Mouse (Mus musculus) midbrain, embryonic 12.5 days (tissue): Measurements from ENCODE around the gene Meis2. TPM values are rescaled to one million over a fixed set of nuclear protein-coding genes. Genes with fewer than 3 reads are reported as not detected.

Source experiments
- ATAC-seq: fragments of 200-750 bp; cut with Nextera tagmentation; 2 replicates; pipeline ENCODE4 v1.8.0; 2017; ENCODE audit warnings: low read depth, moderate TSS enrichment, moderate library complexity; ENCODE audit not compliant: low FRiP score
- H3K27ac ChIP-seq: fragments of 300-500 bp; sonication (generic); replicated peaks from 2 replicates; pipeline ENCODE4 v1.5.1; 2016; ENCODE audit warnings: mild to moderate bottlenecking
- H3K27me3 ChIP-seq: fragments of 300-500 bp; sonication (generic); 2 replicates; pipeline ENCODE4 v1.6.1; 2016; ENCODE audit warnings: mild to moderate bottlenecking
- H3K36me3 ChIP-seq: fragments of 300-500 bp; sonication (generic); 2 replicates; pipeline ENCODE4 v1.6.1; 2016
- H3K4me1 ChIP-seq: fragments of 300-500 bp; sonication (generic); 2 replicates; pipeline ENCODE4 v1.6.1; 2016
- H3K4me2 ChIP-seq: fragments of 300-500 bp; sonication (generic); replicated peaks from 2 replicates; pipeline ENCODE4 v1.6.1; 2016; ENCODE audit warnings: mild to moderate bottlenecking, moderate library complexity
- H3K4me3 ChIP-seq: fragments of 300-500 bp; sonication (generic); 2 replicates; pipeline ENCODE4 v1.5.1; 2016; ENCODE audit warnings: mild to moderate bottlenecking
- H3K9ac ChIP-seq: fragments of 300-500 bp; sonication (generic); replicated peaks from 2 replicates; pipeline ENCODE4 v1.6.1; 2016; ENCODE audit warnings: mild to moderate bottlenecking, moderate library complexity
- H3K9me3 ChIP-seq: fragments of 300-500 bp; sonication (generic); 2 replicates; pipeline ENCODE4 v1.6.1; 2016; ENCODE audit warnings: mild to moderate bottlenecking
- WGBS: fragments of 180-500 bp; shearing (Covaris S2); methylation state at CpG from one replicate; pipeline ENCODE4 v1.1.7; 2016; 5-methylcytosine and 5-hydroxymethylcytosine counted together
- polyA plus RNA-seq: library from polyadenylated mRNA; unstranded; fragments of >200 nt; fragmentation: Nextera tagmentation; extraction: Ambion mirVana; gene quantifications from 2 replicates; pipeline ENCODE4 v1.2.1, GENCODE M21; 2016

Gene Meis2
- polyA plus RNA-seq, 1 experiment from 2014 or later, result 92.1 TPM

DNA sequence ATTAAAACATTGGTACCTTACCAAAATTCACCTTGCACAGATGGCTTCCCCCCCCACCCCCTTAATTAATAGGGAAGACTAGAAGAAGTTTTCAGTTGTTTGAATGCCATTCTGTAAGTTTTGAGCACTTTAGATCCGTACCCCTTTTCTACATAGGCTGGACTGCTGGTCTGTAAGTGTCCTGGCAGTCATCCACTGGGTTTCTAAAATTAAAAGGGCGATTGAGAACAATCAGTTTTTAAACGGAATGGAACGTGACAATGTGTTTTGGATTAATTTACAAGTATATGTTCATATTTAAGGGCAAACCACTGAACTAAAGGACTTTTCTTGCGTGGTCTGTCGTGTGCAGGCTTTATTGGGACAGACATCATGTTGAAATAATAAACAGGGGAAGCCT lies 141.2 kb downstream of the Meis2 start:
- no peak for ATAC-seq

DNA sequence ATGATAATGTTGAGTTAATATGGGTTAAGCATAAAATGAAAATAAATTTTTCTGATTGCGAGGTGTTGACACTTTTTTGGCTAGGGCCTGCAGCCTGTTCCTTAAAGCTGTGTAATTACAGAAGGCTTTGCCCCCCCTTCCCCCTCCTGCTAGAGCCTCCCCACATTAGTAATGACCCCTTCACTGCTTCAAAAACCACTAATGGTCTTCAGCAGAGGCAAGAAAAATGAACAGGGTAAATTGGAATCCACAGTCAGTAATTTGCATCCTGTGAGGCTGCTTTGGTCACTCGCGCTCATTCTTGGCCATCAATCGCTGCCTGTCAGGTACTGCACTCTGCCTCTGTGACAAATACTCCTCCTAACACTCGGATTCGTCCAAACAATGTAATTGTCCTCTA lies 142.4 kb downstream of the Meis2 start:
- WGBS, result 61% methylated on average over 6 of the region's 6 CpGs
- H3K4me1 ChIP-seq, result peaks cover 6% of the 10 kb centered on the region; the same call in 1 of the 2 replicates
- H3K27me3 ChIP-seq, result no peaks in the 10 kb centered on the region
- H3K36me3 ChIP-seq, result peaks cover 9% of the 10 kb centered on the region; the same call in 1 of the 2 replicates
- H3K9me3 ChIP-seq, result no peaks in the 10 kb centered on the region
- no peak overlapping the region for H3K4me3 ChIP-seq
- no peak overlapping the region for H3K4me2 ChIP-seq
- H3K27ac ChIP-seq, result no peak overlapping the region
- H3K9ac ChIP-seq, result no peak overlapping the region
- ATAC-seq, result no peak

More for the DNA sequence above, 141.2 kb downstream of the Meis2 start:
- H3K4me3 ChIP-seq, result no peak overlapping the region
- 88% methylated on average over 6 of the region's 6 CpGs for WGBS
- no peaks in the 10 kb centered on the region for H3K9me3 ChIP-seq
- peaks cover 6% of the 10 kb centered on the region; the same call in 1 of the 2 replicates for H3K4me1 ChIP-seq
- no peak overlapping the region for H3K9ac ChIP-seq
- H3K4me2 ChIP-seq, result no peak overlapping the region
- H3K27me3 ChIP-seq, result no peaks in the 10 kb centered on the region
- no peak overlapping the region for H3K27ac ChIP-seq
- H3K36me3 ChIP-seq, result 0 out of 2 replicates have a peak, but pooled peaks cover under 1% of the 10 kb centered on the region

DNA sequence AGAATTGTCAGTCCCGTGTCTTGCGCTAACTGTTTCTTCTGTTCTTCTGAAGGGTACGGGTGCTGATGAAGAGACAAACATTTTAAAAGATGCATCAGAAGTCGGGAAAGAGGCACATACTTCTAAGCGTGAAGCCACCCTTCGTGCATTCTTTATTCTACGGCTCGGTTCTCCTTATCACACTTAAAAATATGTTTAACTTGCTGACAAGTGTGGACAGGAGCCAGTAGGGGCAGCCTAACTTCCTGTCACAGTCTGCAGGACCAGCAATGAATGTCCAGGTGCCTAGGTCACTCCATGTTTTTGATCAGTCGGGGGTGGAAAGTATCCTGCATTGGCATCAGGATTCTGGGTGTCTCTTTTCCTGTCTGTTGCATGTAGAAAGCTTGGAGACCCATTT lies 144.0 kb downstream of the Meis2 start:
- H3K4me2 ChIP-seq, result no peak overlapping the region
- H3K9me3 ChIP-seq, result no peaks in the 10 kb centered on the region
- peaks cover 15% of the 10 kb centered on the region for H3K36me3 ChIP-seq
- H3K27me3 ChIP-seq, result no peaks in the 10 kb centered on the region
- H3K4me3 ChIP-seq, result no peak overlapping the region
- no peak for ATAC-seq
- no peak overlapping the region for H3K27ac ChIP-seq
- peaks cover 7% of the 10 kb centered on the region; the same call in 1 of the 2 replicates for H3K4me1 ChIP-seq
- H3K9ac ChIP-seq, result no peak overlapping the region
- 86% methylated on average over 9 of the region's 9 CpGs for WGBS

DNA sequence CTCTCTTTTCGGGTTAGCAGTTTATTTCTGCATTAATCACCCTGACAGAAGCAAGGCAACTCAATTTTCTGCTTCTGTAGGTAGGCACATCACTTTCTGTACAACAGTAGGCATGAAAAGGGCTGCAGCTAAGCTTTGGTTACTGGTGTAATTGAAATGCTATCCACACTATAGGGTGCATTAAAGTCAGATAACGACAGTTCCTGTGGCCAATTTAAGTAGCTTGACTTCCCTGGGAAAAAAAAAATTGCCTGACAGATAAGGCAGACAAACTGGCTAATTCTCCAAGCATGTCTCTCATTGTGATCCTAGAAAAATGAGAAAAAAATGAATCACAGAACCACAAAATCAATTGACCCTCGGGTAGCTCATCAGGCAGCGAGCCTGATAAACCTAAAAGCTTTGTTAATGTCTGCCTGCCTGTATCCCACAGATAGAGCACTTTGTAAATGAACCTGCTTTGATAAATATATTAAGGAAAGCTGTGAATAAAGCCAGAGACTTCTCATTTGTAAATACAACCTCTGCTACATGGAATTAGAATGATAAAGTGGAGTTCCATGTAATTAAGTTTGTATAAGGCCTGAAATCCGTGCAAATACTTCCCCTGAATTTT lies 145.2 kb downstream of the Meis2 start:
- WGBS, result 52% methylated on average over 5 of the region's 5 CpGs
- ATAC-seq, result peak; percentile 54
- Histone ChIP-seq H3K4me2 (no peak overlapping the region), H3K27me3 (no peaks in the 10 kb centered on the region), H3K9ac (no peak overlapping the region), H3K27ac (peak overlapping the region; percentile 12; the same call in 1 of the 2 replicates), H3K36me3 (peaks cover 15% of the 10 kb centered on the region), H3K9me3 (no peaks in the 10 kb centered on the region), H3K4me3 (no peak overlapping the region), H3K4me1 (peaks cover 17% of the 10 kb centered on the region)

DNA sequence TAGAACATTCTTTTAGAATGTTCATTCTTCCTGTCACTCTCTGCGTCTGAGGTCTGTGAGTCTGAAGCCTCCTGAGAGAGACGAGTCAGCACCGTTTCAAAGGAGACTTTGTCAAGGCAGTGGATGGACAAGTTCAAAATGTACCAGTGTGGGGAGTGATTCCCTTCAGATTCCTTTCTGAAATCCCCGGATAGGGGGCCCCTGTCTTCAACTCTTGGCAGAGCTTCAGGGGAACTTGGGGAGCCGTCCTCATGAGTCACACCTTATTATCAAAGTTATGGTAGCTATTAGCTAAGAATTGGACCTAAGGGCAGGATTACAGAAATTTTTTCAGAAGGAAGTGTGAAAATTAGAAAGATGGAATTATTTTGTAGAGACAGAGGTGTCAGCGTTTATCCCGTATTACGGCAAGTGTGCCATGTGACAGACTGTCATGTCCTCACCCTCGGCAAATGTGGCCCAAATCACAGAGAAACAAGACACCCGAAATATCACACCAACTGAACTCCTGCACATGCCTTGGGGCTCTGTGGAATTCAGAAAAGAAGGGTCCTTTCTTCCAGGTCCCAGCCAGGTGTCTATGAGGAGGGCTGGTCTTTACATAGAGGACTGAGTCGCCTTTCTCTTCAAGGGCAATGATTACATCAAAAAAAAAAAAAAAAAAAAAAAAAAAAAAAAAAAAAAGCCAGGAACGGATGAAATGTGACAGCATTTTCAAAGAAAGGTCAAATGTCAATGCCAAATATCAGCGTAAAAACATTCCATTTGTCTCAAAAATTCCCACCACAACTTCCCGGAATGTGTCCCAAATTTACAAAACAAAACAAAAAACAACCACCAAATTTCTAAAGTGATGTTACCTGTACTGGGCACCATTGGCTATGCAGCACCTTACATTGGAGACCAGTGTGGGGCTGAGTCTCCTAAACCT lies 146.2 kb downstream of the Meis2 start:
- Histone ChIP-seq H3K27ac (0 out of 2 replicates have a peak overlapping the region, but pooled peaks have one; percentile 12), H3K4me1 (peaks cover 22% of the 10 kb centered on the region), H3K36me3 (peaks cover 15% of the 10 kb centered on the region), H3K4me2 (no peak overlapping the region), H3K9me3 (no peaks in the 10 kb centered on the region), H3K9ac (no peak overlapping the region), H3K4me3 (no peak overlapping the region), H3K27me3 (no peaks in the 10 kb centered on the region)
- 85% methylated on average over 14 of the region's 14 CpGs for WGBS
- ATAC-seq, result no peak

DNA sequence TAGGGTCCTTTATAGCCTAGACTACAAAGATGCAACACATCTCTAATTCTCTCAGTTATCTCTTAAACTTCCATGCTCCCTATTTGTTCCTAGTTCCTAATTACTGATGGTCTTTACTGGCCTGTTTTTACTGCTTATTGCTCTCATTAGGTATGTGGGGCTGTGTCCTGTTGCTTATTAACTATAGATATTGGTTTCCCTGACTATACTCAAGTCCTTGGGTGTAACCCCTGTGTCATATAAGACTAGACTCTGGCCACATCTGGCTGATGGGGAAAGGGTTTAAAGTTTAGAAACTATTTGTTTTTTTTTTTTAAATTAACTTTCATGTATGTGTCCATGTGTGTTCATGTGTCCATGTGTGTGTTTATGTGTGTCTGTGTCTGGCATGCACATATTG lies 147.1 kb downstream of the Meis2 start:
- Histone ChIP-seq H3K9ac (no peak overlapping the region), H3K4me3 (no peak overlapping the region), H3K27me3 (no peaks in the 10 kb centered on the region), H3K36me3 (peaks cover 15% of the 10 kb centered on the region), H3K27ac (no peak overlapping the region), H3K4me2 (no peak overlapping the region), H3K9me3 (no peaks in the 10 kb centered on the region), H3K4me1 (peaks cover 22% of the 10 kb centered on the region)
- no peak for ATAC-seq

DNA sequence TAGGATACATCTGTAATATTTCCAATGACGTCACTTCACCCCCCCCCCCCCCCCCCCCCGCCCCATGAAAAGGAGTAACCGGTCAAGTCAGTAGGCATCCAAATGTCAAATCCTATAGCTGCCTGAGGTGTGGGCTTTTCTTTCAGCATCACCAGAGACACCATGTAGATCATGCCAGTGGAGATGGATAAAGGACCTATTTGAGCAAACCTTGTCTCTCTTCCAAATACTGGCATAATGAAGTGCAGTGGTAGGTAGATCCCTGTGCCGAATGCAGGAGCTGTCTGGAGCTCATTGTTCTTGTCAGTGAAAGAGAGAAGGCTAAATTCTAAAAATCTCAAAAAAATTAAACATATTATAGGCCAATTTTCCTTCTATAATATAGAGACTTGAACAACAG lies 151.1 kb downstream of the Meis2 start:
- WGBS, result 38% methylated on average over 3 of the region's 4 CpGs
- Histone ChIP-seq H3K4me2 (no peak overlapping the region), H3K4me3 (no peak overlapping the region), H3K27me3 (no peaks in the 10 kb centered on the region), H3K9ac (no peak overlapping the region), H3K9me3 (no peaks in the 10 kb centered on the region), H3K27ac (no peak overlapping the region), H3K4me1 (peaks cover 16% of the 10 kb centered on the region), H3K36me3 (peaks cover 15% of the 10 kb centered on the region)
- ATAC-seq, result no peak

DNA sequence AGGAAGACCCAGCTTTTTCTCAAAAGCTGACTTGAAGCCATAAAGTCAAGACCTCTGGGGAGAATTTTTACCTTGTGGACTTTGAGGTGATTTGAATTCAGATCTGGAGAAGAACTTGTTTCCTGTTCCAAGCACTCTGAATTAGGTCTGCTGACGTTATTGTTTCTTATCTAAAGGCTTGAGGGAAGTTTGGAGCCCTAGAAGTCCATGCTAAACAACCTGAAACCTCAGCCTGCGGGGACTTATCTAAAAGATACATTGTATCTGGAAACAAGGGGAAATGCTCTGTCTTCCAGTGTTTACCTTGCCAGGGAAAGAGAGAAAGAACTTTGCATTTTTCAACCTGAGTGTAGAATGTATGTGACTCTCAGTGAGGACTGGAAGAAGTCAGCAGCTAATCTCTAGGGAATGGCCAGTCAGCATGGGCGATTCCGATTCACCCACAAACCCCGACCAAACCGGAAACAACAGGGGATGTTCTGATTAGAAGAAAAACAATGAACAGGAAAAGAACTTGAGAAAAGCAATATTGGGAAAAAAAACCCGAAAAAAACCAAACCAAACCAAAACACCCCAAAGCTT lies 152.6 kb downstream of the Meis2 start:
- no peak for ATAC-seq
- no peak overlapping the region for H3K4me3 ChIP-seq
- no peaks in the 10 kb centered on the region for H3K9me3 ChIP-seq
- WGBS, result 70% methylated on average over 7 of the region's 7 CpGs
- no peak overlapping the region for H3K4me2 ChIP-seq
- H3K9ac ChIP-seq, result no peak overlapping the region
- H3K27me3 ChIP-seq, result no peaks in the 10 kb centered on the region
- H3K27ac ChIP-seq, result no peak overlapping the region
- peaks cover 16% of the 10 kb centered on the region for H3K4me1 ChIP-seq
- peaks cover 5% of the 10 kb centered on the region for H3K36me3 ChIP-seq

DNA sequence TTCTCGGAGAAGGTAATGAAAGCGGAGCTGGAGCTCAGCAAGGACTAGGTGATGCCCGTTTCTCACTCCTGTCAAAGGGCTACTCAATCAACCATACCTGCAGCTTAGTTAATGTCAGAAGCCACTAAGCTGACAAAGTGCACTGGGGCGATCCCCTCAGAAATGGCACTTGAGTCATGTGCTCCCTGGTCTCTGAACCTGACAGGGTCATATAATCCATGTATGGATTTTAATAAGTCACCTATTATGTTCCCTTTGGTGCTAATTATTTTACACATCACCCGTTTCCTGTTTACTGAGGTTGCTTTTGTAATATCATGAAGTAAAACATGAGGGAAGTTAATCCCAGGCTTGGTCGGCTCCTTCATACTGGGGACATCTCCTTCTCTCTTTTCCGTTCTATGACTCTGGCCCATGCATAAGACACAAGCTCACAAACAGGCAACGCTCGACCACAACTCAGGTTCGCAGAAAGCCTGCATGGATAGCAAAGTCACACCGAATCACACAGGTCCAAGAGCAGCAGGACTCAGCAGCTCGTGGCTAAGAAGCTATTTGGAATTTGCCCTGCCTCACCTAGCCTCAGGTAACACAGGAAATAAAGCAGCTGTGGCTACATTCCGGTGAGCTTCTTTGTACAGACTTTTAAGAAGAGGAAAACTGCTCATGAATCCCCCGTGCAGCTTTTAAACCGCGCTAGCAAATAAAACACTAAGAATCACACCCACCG lies 153.6 kb downstream of the Meis2 start:
- no peaks in the 10 kb centered on the region for H3K27me3 ChIP-seq
- ATAC-seq, result no peak
- H3K27ac ChIP-seq, result no peak overlapping the region
- no peak overlapping the region for H3K4me3 ChIP-seq
- no peak overlapping the region for H3K4me2 ChIP-seq
- peaks cover 16% of the 10 kb centered on the region for H3K4me1 ChIP-seq
- WGBS, result 89% methylated on average over 17 of the region's 17 CpGs
- H3K36me3 ChIP-seq, result no peaks in the 10 kb centered on the region
- H3K9me3 ChIP-seq, result no peaks in the 10 kb centered on the region
- H3K9ac ChIP-seq, result no peak overlapping the region

DNA sequence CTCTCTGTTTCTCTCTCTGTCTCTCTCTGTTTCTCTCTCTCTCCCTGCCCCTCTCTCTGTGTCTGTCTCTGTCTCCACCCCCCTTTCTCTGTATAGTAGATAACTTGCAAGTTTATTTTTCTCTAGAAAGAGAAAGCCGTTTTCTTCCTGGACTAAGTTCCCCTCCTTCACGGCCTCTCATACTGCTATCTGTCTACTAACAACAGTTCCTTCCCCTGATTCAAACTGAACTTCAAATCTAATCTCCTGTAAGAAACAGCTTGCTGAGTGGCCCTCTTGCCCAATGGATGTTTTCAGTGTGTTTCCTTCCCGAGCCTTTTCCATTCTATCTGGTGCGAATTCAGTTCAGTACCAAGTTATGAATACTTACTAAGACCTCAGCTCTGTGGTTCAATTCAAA lies 155.4 kb downstream of the Meis2 start:
- Histone ChIP-seq H3K9ac (no peak overlapping the region), H3K36me3 (no peaks in the 10 kb centered on the region), H3K27ac (no peak overlapping the region), H3K4me1 (peaks cover 2% of the 10 kb centered on the region), H3K4me2 (no peak overlapping the region), H3K9me3 (no peaks in the 10 kb centered on the region), H3K27me3 (no peaks in the 10 kb centered on the region), H3K4me3 (no peak overlapping the region)
- WGBS, result 82% methylated on average over 4 of the region's 4 CpGs
- ATAC-seq, result no peak

DNA sequence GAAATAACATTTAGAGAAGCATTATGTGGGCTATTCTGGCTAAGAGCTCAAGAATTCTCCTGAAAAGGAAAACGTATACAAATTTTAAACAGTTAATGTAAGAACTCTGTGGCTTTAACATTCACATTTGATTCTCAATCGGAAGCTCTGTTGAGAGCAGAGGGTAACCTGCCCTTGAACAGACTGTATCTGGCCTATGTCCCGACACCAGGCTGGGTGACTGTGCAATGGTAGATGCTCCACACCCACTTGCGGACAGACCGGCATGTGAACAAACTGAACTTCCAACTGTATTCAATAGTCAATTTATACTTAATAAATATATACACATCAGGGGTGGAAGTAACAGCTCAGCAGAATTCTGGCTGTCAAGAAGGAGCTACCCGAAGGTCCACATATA lies 164.6 kb downstream of the Meis2 start:
- Histone ChIP-seq H3K36me3 (no peaks in the 10 kb centered on the region), H3K4me2 (no peak overlapping the region), H3K9ac (no peak overlapping the region), H3K4me3 (no peak overlapping the region), H3K4me1 (peaks cover 13% of the 10 kb centered on the region; the same call in 1 of the 2 replicates), H3K27me3 (no peaks in the 10 kb centered on the region), H3K9me3 (no peaks in the 10 kb centered on the region), H3K27ac (no peak overlapping the region)
- no peak for ATAC-seq
- WGBS, result 94% methylated on average over 6 of the region's 6 CpGs
